Mouse (Mus musculus) central nervous system, embryonic 14 days (tissue): Measurements from ENCODE around the gene Ctf1. TPM values are rescaled to one million over a fixed set of nuclear protein-coding genes. Genes with fewer than 3 reads are reported as not detected.

Experiments used
- polyA plus RNA-seq: library from polyadenylated mRNA; depleted of rRNA; stranded (reverse); fragments of >200 nt; gene quantifications from 2 replicates; pipeline ENCODE4 v1.2.3, GENCODE M21; 2012; rRNA removed

Gene Ctf1
- 9.8 and 15.3 TPM in 2 replicates for polyA plus RNA-seq

GRCm38 (mm10) chr7:127712461-127713385 lies at the start of gene Ctf1:
Ctf1 (plus strand) TSS chr7:127712736.

GRCm38 (mm10) chr7:127708207-127709078 lies 4.1 kb upstream of the Ctf1 start, which contains the start of gene Bcl7c:
Bcl7c (minus strand) TSS chr7:127708933.

GRCm38 (mm10) chr7:127732066-127732465 lies 19.5 kb downstream of the Ctf1 start, which contains the start of gene Ctf2:
Ctf2 (minus strand) TSS chr7:127732166.

GRCm38 (mm10) chr7:127744366-127745045 lies 32.0 kb downstream of the Ctf1 start, which contains the start of gene Fbxl19:
Fbxl19 (plus strand) TSS chr7:127744543.

Other genes with a start within 250 kb of the Ctf1 start
- 28.5 and 42.4 TPM in 2 replicates for gene Fbrs, start 233.5 kb upstream of the Ctf1 start, polyA plus RNA-seq
- 20.8 and 25.3 TPM in 2 replicates for gene Srcap, start 200.8 kb upstream of the Ctf1 start, polyA plus RNA-seq
- gene Gm42715, start 193.2 kb upstream of the Ctf1 start, polyA plus RNA-seq: 17.6 and 18.6 TPM in 2 replicates
- gene Tmem265, start 151.3 kb upstream of the Ctf1 start, polyA plus RNA-seq: 0.36 and 2.0 TPM in 2 replicates
- gene Phkg2, start 139.4 kb upstream of the Ctf1 start, polyA plus RNA-seq: 117 and 121 TPM in 2 replicates
- gene Ccdc189, start 124.1 kb upstream of the Ctf1 start, polyA plus RNA-seq: 12.9 and 13.4 TPM in 2 replicates
- gene Rnf40, start 124.0 kb upstream of the Ctf1 start, polyA plus RNA-seq: 56.5 and 57.7 TPM in 2 replicates
- 39.2 and 42.5 TPM in 2 replicates for gene Zfp629, start 96.9 kb upstream of the Ctf1 start, polyA plus RNA-seq
- gene Bcl7c, start 3.8 kb upstream of the Ctf1 start, polyA plus RNA-seq: 53.7 and 67.6 TPM in 2 replicates
- gene Ctf2, start 19.4 kb downstream of the Ctf1 start, polyA plus RNA-seq: not detected in 2 replicates
- gene Fbxl19, start 31.8 kb downstream of the Ctf1 start, polyA plus RNA-seq: 131 and 136 TPM in 2 replicates
- 8.2 and 10.4 TPM in 2 replicates for gene Orai3, start 57.1 kb downstream of the Ctf1 start, polyA plus RNA-seq
- 16.7 and 23.0 TPM in 2 replicates for gene Setd1a, start 63.9 kb downstream of the Ctf1 start, polyA plus RNA-seq
- gene Gm49388, start 72.9 kb downstream of the Ctf1 start, polyA plus RNA-seq: not detected in 2 replicates
- gene Hsd3b7, start 87.9 kb downstream of the Ctf1 start, polyA plus RNA-seq: 15.0 and 18.8 TPM in 2 replicates
- 55.6 and 78.3 TPM in 2 replicates for gene Stx4a, start 111.6 kb downstream of the Ctf1 start, polyA plus RNA-seq
- gene Stx1b, start 111.8 kb downstream of the Ctf1 start, polyA plus RNA-seq: 82.8 and 97.6 TPM in 2 replicates
- gene Zfp646, start 163.5 kb downstream of the Ctf1 start, polyA plus RNA-seq: 23.8 and 25.2 TPM in 2 replicates
- gene Zfp668, start 164.1 kb downstream of the Ctf1 start, polyA plus RNA-seq: 20.6 and 21.2 TPM in 2 replicates
- 2.4 and 3.0 TPM in 2 replicates for gene Prss53, start 178.2 kb downstream of the Ctf1 start, polyA plus RNA-seq
- not detected in 2 replicates for gene Gm21974, start 182.7 kb downstream of the Ctf1 start, polyA plus RNA-seq
- gene Vkorc1, start 182.9 kb downstream of the Ctf1 start, polyA plus RNA-seq: 61.4 and 95.9 TPM in 2 replicates
- 54.7 and 59.0 TPM in 2 replicates for gene Bckdk, start 191.3 kb downstream of the Ctf1 start, polyA plus RNA-seq
- gene Kat8, start 199.8 kb downstream of the Ctf1 start, polyA plus RNA-seq: 48.3 and 52.2 TPM in 2 replicates
- gene Prss8, start 217.4 kb downstream of the Ctf1 start, polyA plus RNA-seq: 0.20 and 2.6 TPM in 2 replicates
- gene Prss36, start 234.0 kb downstream of the Ctf1 start, polyA plus RNA-seq: 10.7 and 13.2 TPM in 2 replicates